Mouse (Mus musculus) midbrain, postnatal 0 days (tissue): ENCODE results near the gene Rinl. TPM values are rescaled to one million over a fixed set of nuclear protein-coding genes. Genes with fewer than 3 reads are reported as not detected.

Source experiments
- ATAC-seq: fragments of 200-750 bp; cut with Nextera tagmentation; 2 replicates; pipeline ENCODE4 v1.8.0; 2017; ENCODE audit warnings: moderate number of reproducible peaks, mild to moderate bottlenecking, moderate TSS enrichment, moderate library complexity; ENCODE audit not compliant: low FRiP score
- DNase-seq: peaks from one replicate; pipeline ENCODE4 v3.0.0-alpha.2; 2015; ENCODE audit warnings: low spot score
- H3K27ac ChIP-seq: fragments of 300-500 bp; sonication (generic); 2 replicates; pipeline ENCODE4 v1.5.1; 2014; ENCODE audit warnings: low read depth, mild to moderate bottlenecking, low read length, mixed read lengths
- H3K27me3 ChIP-seq: fragments of 300-500 bp; sonication (generic); 2 replicates; pipeline ENCODE4 v1.6.1; 2014; ENCODE audit warnings: low read length, control low read depth, mixed read lengths; ENCODE audit not compliant: insufficient read depth
- H3K36me3 ChIP-seq: fragments of 300-500 bp; sonication (generic); 2 replicates; pipeline ENCODE4 v1.6.1; 2014; ENCODE audit warnings: low read length, control low read depth, mixed read lengths; ENCODE audit not compliant: insufficient read depth
- H3K4me1 ChIP-seq: fragments of 300-500 bp; sonication (generic); 2 replicates; pipeline ENCODE4 v1.6.1; 2014; ENCODE audit warnings: mild to moderate bottlenecking, control low read depth, antibody characterized with exemption, low read length, mixed read lengths; ENCODE audit not compliant: insufficient read depth
- H3K4me2 ChIP-seq: fragments of 300-500 bp; sonication (generic); 2 replicates; pipeline ENCODE4 v1.6.1; 2014; ENCODE audit warnings: low read depth, mild to moderate bottlenecking, low read length, mixed read lengths; ENCODE audit not compliant: poor library complexity, severe bottlenecking
- H3K4me3 ChIP-seq: fragments of 300-500 bp; sonication (generic); 2 replicates; pipeline ENCODE4 v1.5.1; 2014; ENCODE audit warnings: low read depth, mild to moderate bottlenecking, low read length, moderate library complexity
- H3K9ac ChIP-seq: fragments of 300-500 bp; sonication (generic); replicated peaks from 2 replicates; pipeline ENCODE4 v1.6.1; 2014; ENCODE audit warnings: mild to moderate bottlenecking, low read length, moderate library complexity, mixed read lengths; ENCODE audit not compliant: poor library complexity, severe bottlenecking
- H3K9me3 ChIP-seq: fragments of 300-500 bp; sonication (generic); 2 replicates; pipeline ENCODE4 v1.6.1; 2016; ENCODE audit warnings: low read length, control low read depth
- CTCF ChIP-seq: IDR thresholded peaks from 2 replicates; pipeline ENCODE4 v1.5.1; 2016; ENCODE audit warnings: antibody characterized with exemption, mild to moderate bottlenecking
- WGBS: fragments of 180-500 bp; shearing (Covaris S2); extraction: QIAGEN DNeasy Blood & Tissue Kit; methylation state at CpG from one replicate; pipeline ENCODE4 v1.1.7; 2014; 5-methylcytosine and 5-hydroxymethylcytosine counted together
- polyA plus RNA-seq: library from polyadenylated mRNA; unstranded; fragments of >200 nt; fragmentation: Nextera tagmentation; extraction: Ambion mirVana; gene quantifications from 2 replicates; pipeline ENCODE4 v1.2.1, GENCODE M21; 2015
- total RNA-seq: library from RNA; depleted of rRNA; stranded (reverse); fragments of >200 nt; gene quantifications from 2 replicates; pipeline ENCODE4 v1.2.3, GENCODE M21; 2014

Gene Rinl
- total and polyA plus RNA-seq, 2 experiments from 2014 or later: 1.0 to 1.9 TPM

DNA sequence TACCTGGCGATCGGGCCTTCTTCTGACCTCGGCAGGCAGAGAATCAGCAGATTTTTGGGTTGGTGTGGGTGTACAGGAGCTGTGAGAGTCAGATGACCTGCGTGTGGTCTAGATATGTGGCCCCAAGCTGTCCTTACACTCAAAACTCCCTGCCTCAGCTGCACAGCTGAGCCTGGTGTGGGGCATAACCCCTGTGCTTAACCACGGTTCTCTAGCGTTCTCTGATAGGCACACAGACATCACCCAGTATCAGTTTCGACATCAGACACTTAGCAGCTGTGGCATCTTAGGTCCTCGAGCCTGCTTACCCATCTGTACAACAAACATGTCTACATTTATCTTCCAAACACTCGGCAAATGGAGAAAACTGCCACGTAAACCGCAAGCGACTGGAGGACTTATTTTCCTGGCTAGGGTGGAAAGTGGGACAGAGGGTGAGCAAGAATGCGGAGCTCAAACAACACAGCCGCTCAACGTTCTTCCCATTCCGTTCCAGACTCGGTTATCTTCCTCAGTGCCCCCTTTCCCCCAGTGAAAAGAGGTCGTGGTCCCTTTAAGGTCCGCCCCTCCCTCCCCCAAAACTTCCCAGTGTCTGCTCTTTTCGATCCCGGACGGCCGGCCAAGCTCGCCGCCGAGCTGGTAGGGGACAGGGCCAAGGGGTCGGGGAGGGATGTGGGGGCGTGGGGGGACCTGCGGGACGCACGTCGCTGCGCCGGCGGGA is 19.6 kb downstream of the Rinl start, which contains the start of gene Hnrnpl:
Gene Hnrnpl (plus strand): TSS at position 321 of the 721 bp plus-strand sequence.
- no peak for TF ChIP-seq CTCF
- Histone ChIP-seq H3K4me3 (peak within 1 kb of the TSS; percentile 78), H3K27me3 (no peaks in the 10 kb centered on the region), H3K4me1 (peaks cover 15% of the 10 kb centered on the region; the same call in 1 of the 2 replicates), H3K9ac (peak within 1 kb of the TSS; percentile 80), H3K4me2 (peak within 1 kb of the TSS; percentile 91), H3K36me3 (peaks cover 4% of the 10 kb centered on the region), H3K9me3 (no peaks in the 10 kb centered on the region), H3K27ac (peak within 1 kb of the TSS; percentile 99)
- 4% methylated on average over 32 of the region's 35 CpGs for WGBS
- ATAC-seq: peak; percentile 1; the same call in 1 of the 2 replicates
- peak; percentile 67 for DNase-seq

DNA sequence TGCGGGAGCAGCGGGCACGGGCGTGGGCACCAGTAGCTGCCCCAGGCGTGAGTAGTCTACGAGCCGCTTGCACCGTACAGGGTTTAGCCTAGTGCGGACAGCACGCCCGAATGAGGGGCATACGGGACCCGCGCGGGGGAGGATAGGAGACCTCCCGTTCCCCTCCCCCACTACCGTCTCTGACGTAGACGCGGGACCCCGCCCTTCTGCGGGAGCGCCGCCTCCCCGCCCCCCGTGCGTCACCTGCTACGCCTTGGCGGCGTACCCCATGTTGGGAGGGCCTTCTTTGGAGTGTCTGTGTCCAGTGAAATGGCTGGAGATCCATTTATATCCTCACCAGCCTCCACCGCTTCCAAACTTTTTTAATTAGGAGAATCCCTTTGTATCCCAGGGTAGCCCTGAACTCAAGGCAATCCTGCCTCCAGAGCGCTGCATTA is 20.2 kb downstream of the Rinl start:
- peak; percentile 94 for DNase-seq
- Histone ChIP-seq H3K27ac (peak overlapping the region; percentile 99), H3K4me3 (peak overlapping the region; percentile 78), H3K4me1 (peaks cover 15% of the 10 kb centered on the region; the same call in 1 of the 2 replicates), H3K36me3 (peaks cover 9% of the 10 kb centered on the region), H3K4me2 (peak overlapping the region; percentile 91), H3K27me3 (no peaks in the 10 kb centered on the region), H3K9me3 (no peaks in the 10 kb centered on the region), H3K9ac (peak overlapping the region; percentile 80)
- ATAC-seq: peak; percentile 47
- TF ChIP-seq CTCF: no peak
- WGBS: 1% methylated on average over 26 of the region's 32 CpGs

DNA sequence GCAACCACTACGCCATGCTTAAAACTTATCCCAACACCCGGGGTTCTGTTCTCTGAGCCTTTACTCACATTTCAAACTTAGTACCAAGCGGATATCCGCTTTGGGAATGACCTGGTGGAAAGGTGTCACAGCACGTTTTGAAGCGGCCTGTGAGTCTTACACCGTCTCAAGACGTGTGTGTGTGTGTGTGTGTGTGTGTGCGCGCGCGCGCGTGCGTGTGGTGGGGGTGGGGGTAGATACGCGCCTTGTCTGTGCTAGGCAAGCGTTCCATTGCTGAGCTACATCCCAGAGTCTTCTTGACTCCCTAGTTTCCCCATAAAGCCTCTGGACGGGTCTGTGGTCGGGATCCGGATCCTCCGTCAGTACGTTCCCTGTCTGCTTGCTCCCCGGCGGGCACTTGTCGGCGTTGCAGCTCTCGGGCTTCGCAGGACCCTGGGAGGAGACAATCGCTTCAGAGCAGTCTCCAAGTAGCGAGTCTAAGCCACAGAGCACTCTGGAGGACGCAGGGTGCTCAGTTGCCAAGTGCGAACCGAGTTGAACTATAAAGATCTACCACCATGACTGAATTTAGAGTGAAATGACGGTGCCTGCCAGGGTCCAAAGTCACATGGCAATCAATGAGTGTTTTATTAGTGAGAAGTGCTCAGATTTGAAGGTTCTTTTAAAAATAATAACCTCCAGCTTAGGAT is 20.8 kb downstream of the Rinl start:
- Histone ChIP-seq H3K27ac (peak overlapping the region; percentile 99), H3K9me3 (no peaks in the 10 kb centered on the region), H3K4me1 (peaks cover 15% of the 10 kb centered on the region; the same call in 1 of the 2 replicates), H3K4me2 (peak overlapping the region; percentile 91), H3K4me3 (peak overlapping the region; percentile 78), H3K27me3 (no peaks in the 10 kb centered on the region), H3K36me3 (peaks cover 15% of the 10 kb centered on the region), H3K9ac (peak overlapping the region; percentile 80)
- TF ChIP-seq CTCF: no peak; the same call in 1 of the 2 replicates
- ATAC-seq: no peak
- WGBS: under 1% methylated on average over 35 of the region's 35 CpGs
- peak; percentile 61 for DNase-seq

DNA sequence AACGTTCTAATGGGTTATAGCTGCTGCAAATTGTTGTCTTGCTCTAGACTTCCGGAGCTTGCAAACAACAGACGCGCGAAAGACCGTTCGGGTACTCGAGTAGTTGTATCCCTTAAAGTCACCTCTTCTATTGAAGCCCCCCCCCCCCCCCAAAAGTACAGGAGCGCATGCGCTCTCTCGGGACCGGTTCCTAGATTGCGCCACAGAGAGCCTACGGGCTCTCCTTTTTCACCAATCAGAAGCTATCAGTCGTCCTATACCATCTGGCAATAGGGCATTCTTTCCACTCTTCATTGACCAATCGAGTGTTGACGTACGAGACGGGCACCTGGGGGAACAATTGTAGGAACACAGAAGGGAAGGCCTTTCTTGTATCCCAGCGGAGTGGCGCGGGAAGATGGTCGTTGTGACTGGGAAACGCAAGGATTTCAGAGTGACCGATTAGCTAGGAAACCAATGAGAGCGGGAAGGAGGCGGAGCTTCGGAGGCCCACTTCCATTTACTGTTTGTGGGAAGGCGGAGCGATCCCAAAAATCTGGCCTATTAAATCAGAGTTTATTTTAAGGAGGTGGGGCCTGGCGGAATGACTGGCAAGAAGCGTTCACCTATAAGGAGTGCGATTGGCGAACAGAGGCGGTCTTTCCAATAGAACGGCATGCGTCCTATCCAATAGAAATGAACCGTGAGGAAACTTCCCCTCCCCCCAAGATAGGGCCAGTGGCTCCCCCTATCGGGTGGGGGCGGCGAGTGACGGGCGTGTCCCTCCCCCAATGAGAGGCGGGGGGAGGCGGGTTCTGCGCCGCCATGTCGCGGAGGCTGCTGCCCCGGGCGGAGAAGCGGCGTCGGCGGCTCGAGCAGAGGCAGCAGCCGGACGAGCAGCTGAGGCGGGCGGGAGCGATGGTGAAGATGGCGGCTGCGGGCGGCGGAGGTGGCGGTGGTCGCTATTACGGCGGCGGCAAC is 21.6 kb downstream of the Rinl start:
- DNase-seq (peak; percentile 100), ATAC-seq (peak; percentile 93)
- Histone ChIP-seq H3K4me2 (peak overlapping the region; percentile 91), H3K36me3 (peaks cover 21% of the 10 kb centered on the region), H3K9me3 (no peaks in the 10 kb centered on the region), H3K9ac (peak overlapping the region; percentile 95), H3K4me3 (peak overlapping the region; percentile 78), H3K27me3 (no peaks in the 10 kb centered on the region), H3K4me1 (peaks cover 15% of the 10 kb centered on the region; the same call in 1 of the 2 replicates), H3K27ac (peak overlapping the region; percentile 99)
- TF ChIP-seq CTCF: peak; percentile 76
- under 1% methylated on average over 68 of the region's 70 CpGs for WGBS

DNA sequence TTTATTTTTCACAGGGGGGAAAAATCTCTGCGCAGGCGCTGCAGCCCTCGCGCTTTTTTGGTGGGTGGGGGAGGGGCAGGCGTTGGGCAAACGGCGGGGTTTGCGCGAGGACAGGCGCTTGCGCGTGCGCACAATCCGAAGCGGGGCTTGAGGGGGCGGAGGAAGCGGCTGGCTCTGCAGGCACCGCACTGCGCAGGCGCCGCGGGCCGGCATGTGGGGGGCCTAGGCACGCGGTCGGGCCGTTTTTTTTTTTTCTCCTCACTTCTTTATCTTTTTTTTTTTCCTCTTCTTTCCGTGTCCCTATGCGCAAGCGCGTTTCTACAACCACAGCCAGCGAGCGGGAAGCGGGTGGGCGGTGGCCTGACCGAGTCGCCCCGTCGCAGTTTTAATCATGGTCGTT is 22.5 kb downstream of the Rinl start:
- no peaks in the 10 kb centered on the region for H3K9me3 ChIP-seq
- TF ChIP-seq CTCF: no peak
- H3K4me2 ChIP-seq: peak overlapping the region; percentile 62
- H3K27me3 ChIP-seq: no peaks in the 10 kb centered on the region
- H3K36me3 ChIP-seq: peaks cover 30% of the 10 kb centered on the region
- H3K27ac ChIP-seq: peak overlapping the region; percentile 97
- H3K4me3 ChIP-seq: peak overlapping the region; percentile 74
- WGBS: under 1% methylated on average over 40 of the region's 40 CpGs
- DNase-seq (peak; percentile 97), ATAC-seq (peak; percentile 72)
- peaks cover 15% of the 10 kb centered on the region; the same call in 1 of the 2 replicates for H3K4me1 ChIP-seq
- peak overlapping the region; percentile 95 for H3K9ac ChIP-seq
